Mouse (Mus musculus) cerebellum, adult 18-20 months (tissue): ENCODE data around the gene Gpatch2.

Source experiments
- DNase-seq, 2 experiments: peaks; one replicate each; pipeline ENCODE4 v3.0.0; 2021

Gpatch2 gene

GRCm38 (mm10) chr1:187215181-187216116 lies at the start of gene Gpatch2, which contains the start of gene Spata17:
Gene Gpatch2, plus strand, starts transcription at chr1:187215508.
Gene Spata17, minus strand, starts transcription at chr1:187215465.
- DNase-seq = peak; percentile 79 to 80

- no peak for DNase-seq
These were observed 45.7 kb upstream of the Gpatch2 start for GRCm38 (mm10) chr1:187169646-187170045.

GRCm38 (mm10) chr1:187170361-187170760 lies 44.9 kb upstream of the Gpatch2 start:
- DNase-seq = no peak

GRCm38 (mm10) chr1:187175991-187176390 lies 39.3 kb upstream of the Gpatch2 start:
- DNase-seq = no peak

- no peak for DNase-seq
These were observed 36.8 kb upstream of the Gpatch2 start for GRCm38 (mm10) chr1:187178546-187178945.

- no peak for DNase-seq
These were observed 9.8 kb upstream of the Gpatch2 start for GRCm38 (mm10) chr1:187205506-187205905.

- DNase-seq = no peak
These were observed 5.8 kb upstream of the Gpatch2 start for GRCm38 (mm10) chr1:187209496-187209895.

- DNase-seq = no peak
These were observed 4.6 kb upstream of the Gpatch2 start for GRCm38 (mm10) chr1:187210736-187211135.

GRCm38 (mm10) chr1:187216620-187217410 lies 1.5 kb downstream of the Gpatch2 start:
- DNase-seq = no peak

GRCm38 (mm10) chr1:187220756-187221155 lies 5.4 kb downstream of the Gpatch2 start:
- no peak for DNase-seq

GRCm38 (mm10) chr1:187226328-187227025 lies 11.2 kb downstream of the Gpatch2 start:
- no peak for DNase-seq

- DNase-seq = no peak
These were observed 13.3 kb downstream of the Gpatch2 start for GRCm38 (mm10) chr1:187228414-187229146.

- no peak for DNase-seq
These were observed 14.9 kb downstream of the Gpatch2 start for GRCm38 (mm10) chr1:187230255-187230654.

- DNase-seq = no peak
These were observed 17.1 kb downstream of the Gpatch2 start for GRCm38 (mm10) chr1:187232196-187232955.

- peak; percentile 51 to 53 for DNase-seq
These were observed 17.8 kb downstream of the Gpatch2 start for GRCm38 (mm10) chr1:187232996-187233615.

GRCm38 (mm10) chr1:187235161-187235560 lies 19.9 kb downstream of the Gpatch2 start:
- no peak for DNase-seq

- DNase-seq = no peak
These were observed 21.0 kb downstream of the Gpatch2 start for GRCm38 (mm10) chr1:187236296-187236695.

- DNase-seq = no peak
These were observed 22.8 kb downstream of the Gpatch2 start for GRCm38 (mm10) chr1:187238061-187238460.

GRCm38 (mm10) chr1:187240304-187240703 lies 25.0 kb downstream of the Gpatch2 start:
- DNase-seq = no peak

- DNase-seq = no peak
These were observed 26.0 kb downstream of the Gpatch2 start for GRCm38 (mm10) chr1:187241329-187241728.

GRCm38 (mm10) chr1:187244734-187245133 lies 29.4 kb downstream of the Gpatch2 start:
- DNase-seq = no peak
